15 mouse cellular contexts compared by ENCODE assay signal in genomic region chr16:4711173-4711572, GRCm38 (mm10).
"Had no signal": no experiment of that assay in that cellular context is flagged by ENCODE, and none has a peak within 500 bp of the region (broad histone marks: within the 10 kb centered on the region; RNA-seq: fewer than 3 reads in every experiment).

No protein-coding gene starts in this region.

- ATAC-seq: liver, postnatal 0 days; lung, postnatal 0 days; midbrain, embryonic 13.5 days; midbrain, embryonic 16.5 days had no signal

- DNase-seq: liver, postnatal 0 days; lung, adult 2 months; lung, postnatal 14 days; lung, postnatal 36 days; retina, postnatal 1 day; right cerebral cortex, adult 18-20 months; right cerebral cortex, postnatal 25 days; right cerebral cortex, postnatal 4 days; spleen, adult 18-20 months; thymus, adult 2 months; thymus, postnatal 14 days; thymus, postnatal 36 days had no signal
